Mouse (Mus musculus) lung, adult 2 months (tissue): ENCODE data around the gene Sema6b.

Experiments
- CTCF ChIP-seq: fragments of 200-500 bp; IDR thresholded peaks from 2 replicates; pipeline ENCODE4 v1.5.1; 2011; ENCODE audit warnings: mild to moderate bottlenecking, low read length, control low read depth; ENCODE audit not compliant: insufficient read depth
- POLR2A ChIP-seq: fragments of 200-500 bp; IDR thresholded peaks from 2 replicates; pipeline ENCODE4 v1.6.1; 2011; ENCODE audit warnings: low read depth, mild to moderate bottlenecking, control low read depth, low read length, borderline replicate concordance; ENCODE audit errors: extremely low read depth

- no peak for TF ChIP-seq CTCF
- TF ChIP-seq POLR2A, result no peak
These were observed 31.7 kb downstream of the Sema6b start for GRCm38 (mm10) chr17:56108334-56109044.
